Mouse (Mus musculus) forebrain, embryonic 12.5 days (tissue): Measurements from ENCODE around the gene Lgals7. TPM values are rescaled to one million over a fixed set of nuclear protein-coding genes. Genes with fewer than 3 reads are reported as not detected.

Experiments
- ATAC-seq: fragments of 200-750 bp; cut with Nextera tagmentation; 2 replicates; pipeline ENCODE4 v1.8.0; 2017; ENCODE audit warnings: moderate TSS enrichment; ENCODE audit not compliant: low FRiP score
- H3K27ac ChIP-seq: fragments of 300-500 bp; sonication (generic); 2 replicates; pipeline ENCODE4 v1.5.1; 2016; ENCODE audit warnings: mild to moderate bottlenecking
- H3K27me3 ChIP-seq: fragments of 300-500 bp; sonication (generic); 2 replicates; pipeline ENCODE4 v1.6.1; 2016; ENCODE audit warnings: mild to moderate bottlenecking
- H3K36me3 ChIP-seq: fragments of 300-500 bp; sonication (generic); replicated peaks from 2 replicates; pipeline ENCODE4 v1.6.1; 2016; ENCODE audit warnings: mild to moderate bottlenecking
- H3K4me1 ChIP-seq: fragments of 300-500 bp; sonication (generic); 2 replicates; pipeline ENCODE4 v1.6.1; 2016
- H3K4me2 ChIP-seq: fragments of 300-500 bp; sonication (generic); 2 replicates; pipeline ENCODE4 v1.6.1; 2016; ENCODE audit warnings: mild to moderate bottlenecking, moderate library complexity
- H3K4me3 ChIP-seq: fragments of 300-500 bp; sonication (generic); replicated peaks from 2 replicates; pipeline ENCODE4 v1.5.1; 2016; ENCODE audit warnings: mild to moderate bottlenecking
- H3K9ac ChIP-seq: fragments of 300-500 bp; sonication (generic); 2 replicates; pipeline ENCODE4 v1.6.1; 2016; ENCODE audit warnings: mild to moderate bottlenecking
- H3K9me3 ChIP-seq: fragments of 300-500 bp; sonication (generic); 2 replicates; pipeline ENCODE4 v1.6.1; 2016
- WGBS: fragments of 180-500 bp; shearing (Covaris S2); methylation state at CpG from one replicate; pipeline ENCODE4 v1.1.7; 2016; 5-methylcytosine and 5-hydroxymethylcytosine counted together
- polyA plus RNA-seq: library from polyadenylated mRNA; unstranded; fragments of >200 nt; fragmentation: Nextera tagmentation; extraction: Ambion mirVana; gene quantifications from 2 replicates; pipeline ENCODE4 v1.2.1, GENCODE M21; 2016

Gene Lgals7
- polyA plus RNA-seq, 1 experiment from 2014 or later, result 1.9 TPM

- no peak for ATAC-seq
- Histone ChIP-seq H3K4me2 (no peak overlapping the region), H3K9me3 (no peaks in the 10 kb centered on the region), H3K4me3 (no peak overlapping the region), H3K27me3 (no peaks in the 10 kb centered on the region), H3K27ac (0 out of 2 replicates have a peak overlapping the region, but pooled peaks have one; percentile 5), H3K9ac (no peak overlapping the region), H3K4me1 (peaks cover 46% of the 10 kb centered on the region), H3K36me3 (peaks cover 55% of the 10 kb centered on the region)
- WGBS, result 67% methylated on average over 1 of the region's 1 CpGs
These were observed 41.1 kb upstream of the Lgals7 start for GRCm38 (mm10) chr7:28822556-28822955.

GRCm38 (mm10) chr7:28822993-28823903 is 40.4 kb upstream of the Lgals7 start:
- ATAC-seq, result no peak
- H3K36me3 ChIP-seq, result peaks cover 48% of the 10 kb centered on the region
- no peaks in the 10 kb centered on the region for H3K9me3 ChIP-seq
- H3K4me2 ChIP-seq, result no peak overlapping the region
- no peak overlapping the region for H3K9ac ChIP-seq
- WGBS, result 63% methylated on average over 10 of the region's 10 CpGs
- peaks cover 39% of the 10 kb centered on the region for H3K4me1 ChIP-seq
- H3K27me3 ChIP-seq, result no peaks in the 10 kb centered on the region
- peak overlapping the region; percentile 50; the same call in 1 of the 2 replicates for H3K27ac ChIP-seq
- H3K4me3 ChIP-seq, result no peak overlapping the region

GRCm38 (mm10) chr7:28823932-28824331 is 39.7 kb upstream of the Lgals7 start:
- WGBS, result 70% methylated on average over 2 of the region's 2 CpGs
- H3K9ac ChIP-seq, result no peak overlapping the region
- no peak overlapping the region for H3K4me2 ChIP-seq
- H3K9me3 ChIP-seq, result no peaks in the 10 kb centered on the region
- H3K27ac ChIP-seq, result 0 out of 2 replicates have a peak overlapping the region, but pooled peaks have one; percentile 50
- ATAC-seq, result no peak
- no peaks in the 10 kb centered on the region for H3K27me3 ChIP-seq
- no peak overlapping the region for H3K4me3 ChIP-seq
- peaks cover 41% of the 10 kb centered on the region for H3K36me3 ChIP-seq
- peaks cover 32% of the 10 kb centered on the region for H3K4me1 ChIP-seq

GRCm38 (mm10) chr7:28824941-28825685 is 38.5 kb upstream of the Lgals7 start, which contains the start of gene Ech1:
Gene Ech1, plus strand, starts transcription at chr7:28825217.
- no peaks in the 10 kb centered on the region for H3K9me3 ChIP-seq
- WGBS, result 3% methylated on average over 33 of the region's 33 CpGs
- no peaks in the 10 kb centered on the region for H3K27me3 ChIP-seq
- peak within 1 kb of the TSS; percentile 83 for H3K27ac ChIP-seq
- peaks cover 36% of the 10 kb centered on the region for H3K36me3 ChIP-seq
- peak; percentile 71 for ATAC-seq
- peak within 1 kb of the TSS; percentile 47 for H3K4me3 ChIP-seq
- H3K4me2 ChIP-seq, result peak within 1 kb of the TSS; percentile 57
- peak within 1 kb of the TSS; percentile 54 for H3K9ac ChIP-seq
- H3K4me1 ChIP-seq, result peaks cover 23% of the 10 kb centered on the region

GRCm38 (mm10) chr7:28825686-28826401 is 37.8 kb upstream of the Lgals7 start:
- no peak for ATAC-seq
- Histone ChIP-seq H3K27ac (peak overlapping the region; percentile 83; the same call in 1 of the 2 replicates), H3K4me3 (peak overlapping the region; percentile 47), H3K9ac (peak overlapping the region; percentile 54), H3K9me3 (no peaks in the 10 kb centered on the region), H3K4me2 (peak overlapping the region; percentile 57), H3K27me3 (no peaks in the 10 kb centered on the region), H3K4me1 (peaks cover 16% of the 10 kb centered on the region), H3K36me3 (peaks cover 35% of the 10 kb centered on the region)
- 66% methylated on average over 11 of the region's 11 CpGs for WGBS

GRCm38 (mm10) chr7:28826402-28826772 is 37.3 kb upstream of the Lgals7 start:
- H3K4me1 ChIP-seq, result peaks cover 12% of the 10 kb centered on the region
- WGBS, result 90% methylated on average over 7 of the region's 7 CpGs
- peaks cover 35% of the 10 kb centered on the region for H3K36me3 ChIP-seq
- H3K27ac ChIP-seq, result no peak overlapping the region
- H3K4me2 ChIP-seq, result no peak overlapping the region
- no peaks in the 10 kb centered on the region for H3K27me3 ChIP-seq
- H3K9me3 ChIP-seq, result no peaks in the 10 kb centered on the region
- no peak for ATAC-seq
- H3K9ac ChIP-seq, result 0 out of 2 replicates have a peak overlapping the region, but pooled peaks have one; percentile 54
- no peak overlapping the region for H3K4me3 ChIP-seq

GRCm38 (mm10) chr7:28827338-28827737 is 36.3 kb upstream of the Lgals7 start:
- H3K4me3 ChIP-seq, result no peak overlapping the region
- no peaks in the 10 kb centered on the region for H3K9me3 ChIP-seq
- no peak for ATAC-seq
- peaks cover 12% of the 10 kb centered on the region for H3K4me1 ChIP-seq
- no peak overlapping the region for H3K27ac ChIP-seq
- no peak overlapping the region for H3K9ac ChIP-seq
- H3K27me3 ChIP-seq, result no peaks in the 10 kb centered on the region
- no peak overlapping the region for H3K4me2 ChIP-seq
- WGBS, result 63% methylated on average over 3 of the region's 3 CpGs
- H3K36me3 ChIP-seq, result peaks cover 36% of the 10 kb centered on the region

GRCm38 (mm10) chr7:28829821-28830220 is 33.8 kb upstream of the Lgals7 start:
- H3K4me2 ChIP-seq, result no peak overlapping the region
- WGBS, result 95% methylated on average over 8 of the region's 8 CpGs

GRCm38 (mm10) chr7:28830981-28831380 is 32.7 kb upstream of the Lgals7 start:
- no peak overlapping the region for H3K4me3 ChIP-seq
- H3K9me3 ChIP-seq, result no peaks in the 10 kb centered on the region
- H3K4me1 ChIP-seq, result peaks cover 2% of the 10 kb centered on the region; the same call in 1 of the 2 replicates
- 96% methylated on average over 5 of the region's 5 CpGs for WGBS
- H3K9ac ChIP-seq, result no peak overlapping the region
- no peaks in the 10 kb centered on the region for H3K27me3 ChIP-seq
- peaks cover 26% of the 10 kb centered on the region for H3K36me3 ChIP-seq
- no peak overlapping the region for H3K4me2 ChIP-seq
- no peak for ATAC-seq
- no peak overlapping the region for H3K27ac ChIP-seq

More at GRCm38 (mm10) chr7:28829821-28830220, 33.8 kb upstream of the Lgals7 start:
- H3K9me3 ChIP-seq, result no peaks in the 10 kb centered on the region
- H3K4me3 ChIP-seq, result no peak overlapping the region
- H3K36me3 ChIP-seq, result peaks cover 26% of the 10 kb centered on the region
- peaks cover 8% of the 10 kb centered on the region for H3K4me1 ChIP-seq
- ATAC-seq, result no peak
- H3K27me3 ChIP-seq, result no peaks in the 10 kb centered on the region
- H3K9ac ChIP-seq, result no peak overlapping the region
- H3K27ac ChIP-seq, result no peak overlapping the region

- Histone ChIP-seq H3K9me3 (no peaks in the 10 kb centered on the region), H3K9ac (no peak overlapping the region), H3K4me1 (no peaks in the 10 kb centered on the region), H3K4me2 (no peak overlapping the region), H3K36me3 (peaks cover 26% of the 10 kb centered on the region), H3K4me3 (no peak overlapping the region), H3K27me3 (no peaks in the 10 kb centered on the region), H3K27ac (no peak overlapping the region)
- WGBS, result 94% methylated on average over 17 of the region's 17 CpGs
- no peak for ATAC-seq
These were observed 32.1 kb upstream of the Lgals7 start for GRCm38 (mm10) chr7:28831411-28832125.

- no peak for ATAC-seq
- Histone ChIP-seq H3K27me3 (no peaks in the 10 kb centered on the region), H3K4me2 (no peak overlapping the region), H3K9me3 (no peaks in the 10 kb centered on the region), H3K4me1 (no peaks in the 10 kb centered on the region), H3K4me3 (no peak overlapping the region), H3K27ac (no peak overlapping the region), H3K36me3 (peaks cover 26% of the 10 kb centered on the region), H3K9ac (no peak overlapping the region)
- WGBS, result 83% methylated on average over 6 of the region's 6 CpGs
These were observed 31.5 kb upstream of the Lgals7 start for GRCm38 (mm10) chr7:28832137-28832536.
